Mouse (Mus musculus): ENCODE measurements around the gene Il1rn.

Il1rn gene

GRCm38 (mm10) chr2:24336545-24336944, at the start of gene Il1rn:
Gene Il1rn, plus strand, starts transcription at chr2:24336853.
- no peak for DNase-seq

GRCm38 (mm10) chr2:24290896-24291295, 45.8 kb upstream of the Il1rn start, which contains the start of gene Il1f10:
Gene Il1f10, plus strand, starts transcription at chr2:24291196.
- no peak for DNase-seq

GRCm38 (mm10) chr2:24294616-24295015, 42.0 kb upstream of the Il1rn start:
- no peak for DNase-seq

GRCm38 (mm10) chr2:24296837-24297236, 39.8 kb upstream of the Il1rn start:
- DNase-seq: peak; percentile 8

- DNase-seq: no peak
These were observed 25.2 kb upstream of the Il1rn start for GRCm38 (mm10) chr2:24311302-24312001.

- no peak for DNase-seq
These were observed 19.7 kb upstream of the Il1rn start for GRCm38 (mm10) chr2:24316919-24317318.

- DNase-seq: no peak
These were observed 18.6 kb upstream of the Il1rn start for GRCm38 (mm10) chr2:24317919-24318598.

GRCm38 (mm10) chr2:24335333-24335732, 1.3 kb upstream of the Il1rn start:
- no peak for DNase-seq

GRCm38 (mm10) chr2:24341395-24341885, 4.8 kb downstream of the Il1rn start:
- DNase-seq: no peak

GRCm38 (mm10) chr2:24344619-24345018, 8.0 kb downstream of the Il1rn start:
- no peak for DNase-seq

GRCm38 (mm10) chr2:24345056-24345455, 8.4 kb downstream of the Il1rn start:
- no peak for DNase-seq

GRCm38 (mm10) chr2:24347926-24348325, 11.3 kb downstream of the Il1rn start:
- DNase-seq: no peak

- DNase-seq: no peak
These were observed 14.5 kb downstream of the Il1rn start for GRCm38 (mm10) chr2:24351159-24351558.

- DNase-seq: no peak
These were observed 16.4 kb downstream of the Il1rn start for GRCm38 (mm10) chr2:24353042-24353441.

GRCm38 (mm10) chr2:24357642-24358041, 21.0 kb downstream of the Il1rn start:
- DNase-seq: no peak

GRCm38 (mm10) chr2:24359347-24359746, 22.7 kb downstream of the Il1rn start:
- no peak for DNase-seq

- DNase-seq: no peak
These were observed 27.2 kb downstream of the Il1rn start for GRCm38 (mm10) chr2:24363818-24364217.

- no peak for DNase-seq
These were observed 29.7 kb downstream of the Il1rn start for GRCm38 (mm10) chr2:24366214-24366975.

- no peak for DNase-seq
These were observed 30.6 kb downstream of the Il1rn start, which contains the start of gene Psd4 for GRCm38 (mm10) chr2:24367030-24367894. Gene Psd4, plus strand, starts transcription at chr2:24367580.

GRCm38 (mm10) chr2:24367895-24368261, 31.2 kb downstream of the Il1rn start:
- no peak for DNase-seq

GRCm38 (mm10) chr2:24378747-24379450, 42.2 kb downstream of the Il1rn start:
- DNase-seq: no peak
